Mouse (Mus musculus) bone marrow macrophage, adult 2 months (primary cell): Measurements from ENCODE around the gene Ccdc116. TPM values are rescaled to one million over a fixed set of nuclear protein-coding genes. Genes with fewer than 3 reads are reported as not detected.
"Not testable (repeated sequence)": the region's sequence is repeated elsewhere in the genome, so short reads cannot be mapped to it uniquely, and the experiment has no call there.

ENCODE experiments used
- H3K27ac ChIP-seq: 2 replicates; pipeline ENCODE4 v1.5.1; 2012; ENCODE audit warnings: low read depth, low read length; ENCODE audit not compliant: insufficient read depth
- H3K4me1 ChIP-seq: 2 replicates; pipeline ENCODE4 v1.6.1; 2012; ENCODE audit warnings: low read length; ENCODE audit not compliant: control insufficient read depth, insufficient read depth
- H3K4me3 ChIP-seq: 2 replicates; pipeline ENCODE4 v1.5.1; 2012; ENCODE audit warnings: mild to moderate bottlenecking, low read length, moderate library complexity; ENCODE audit not compliant: insufficient read depth
- CTCF ChIP-seq: IDR thresholded peaks from 2 replicates; pipeline ENCODE4 v1.5.1; 2012; ENCODE audit warnings: low read depth, mild to moderate bottlenecking, low read length, moderate library complexity
- POLR2A ChIP-seq: IDR thresholded peaks from 2 replicates; pipeline ENCODE4 v1.6.1; 2012; ENCODE audit warnings: mild to moderate bottlenecking, low read depth, low read length, borderline replicate concordance
- polyA plus RNA-seq: library from polyadenylated mRNA; stranded (reverse); fragments of >200 nt; gene quantifications from 2 replicates; pipeline ENCODE4 v1.2.4, GENCODE M21; 2012; ENCODE audit not compliant: missing spikeins, insufficient read depth, insufficient read length

Ccdc116 gene
- polyA plus RNA-seq, 1 experiment, result 0.31 TPM

GRCm38 (mm10) chr16:17167179-17167578, 20.1 kb upstream of the Ccdc116 start:
- Histone ChIP-seq H3K4me1 (no peaks in the 10 kb centered on the region), H3K27ac (no peak overlapping the region), H3K4me3 (no peak overlapping the region)
- TF ChIP-seq CTCF (no peak), POLR2A (no peak)

GRCm38 (mm10) chr16:17165478-17165877, 18.4 kb upstream of the Ccdc116 start:
- not testable (repeated sequence) for H3K4me1 ChIP-seq, H3K4me3 ChIP-seq, H3K27ac ChIP-seq

DNA sequence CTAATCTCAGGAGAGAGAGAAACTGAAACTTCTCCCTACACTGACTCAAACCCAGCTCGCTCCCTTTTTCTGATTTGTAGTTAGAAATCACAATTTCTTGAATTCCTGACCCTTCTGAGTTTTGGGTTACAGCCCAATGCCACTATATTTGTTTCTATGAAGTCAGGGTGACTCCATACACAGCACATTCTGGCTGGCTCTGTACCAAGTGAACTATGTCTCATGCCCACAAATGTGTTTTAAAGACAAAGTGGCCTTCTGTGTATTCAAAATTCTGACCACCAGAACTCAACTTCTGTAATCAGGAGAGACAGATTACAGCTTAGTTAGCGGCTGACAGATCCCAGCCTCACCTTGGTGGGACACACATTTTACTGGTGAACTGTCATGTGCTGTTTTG, 7.3 kb upstream of the Ccdc116 start:
- Histone ChIP-seq H3K4me1 (peaks cover 10% of the 10 kb centered on the region), H3K27ac (no peak overlapping the region), H3K4me3 (no peak overlapping the region)
- TF ChIP-seq POLR2A (no peak), CTCF (no peak)

DNA sequence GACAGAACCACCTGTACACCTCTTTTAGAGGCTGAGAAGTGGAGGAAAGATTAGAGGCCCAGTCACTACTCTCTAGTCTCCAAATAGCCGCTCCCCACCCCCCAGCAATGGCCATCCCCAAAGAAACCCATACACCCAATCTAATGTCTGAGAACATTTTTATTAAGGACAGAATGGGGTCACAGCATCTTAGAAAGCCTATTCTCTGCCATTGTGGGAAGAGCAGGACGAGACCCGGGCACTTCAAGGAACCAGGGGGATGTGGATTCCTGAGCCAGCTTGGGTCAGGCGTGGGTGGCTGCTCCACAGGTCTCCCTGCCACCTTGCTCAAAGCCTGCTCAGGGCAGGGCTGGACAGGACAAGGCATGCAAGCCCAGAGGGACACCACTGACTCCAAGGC, 4.8 kb upstream of the Ccdc116 start:
- H3K27ac ChIP-seq, result no peak overlapping the region
- TF ChIP-seq POLR2A (no peak), CTCF (no peak)
- H3K4me1 ChIP-seq, result peaks cover 13% of the 10 kb centered on the region
- H3K4me3 ChIP-seq, result no peak overlapping the region

GRCm38 (mm10) chr16:17150520-17151258, 3.7 kb upstream of the Ccdc116 start:
- Histone ChIP-seq H3K4me3 (no peak overlapping the region), H3K4me1 (peaks cover 13% of the 10 kb centered on the region), H3K27ac (no peak overlapping the region)
- TF ChIP-seq CTCF, result no peak
- TF ChIP-seq POLR2A, result no peak

DNA sequence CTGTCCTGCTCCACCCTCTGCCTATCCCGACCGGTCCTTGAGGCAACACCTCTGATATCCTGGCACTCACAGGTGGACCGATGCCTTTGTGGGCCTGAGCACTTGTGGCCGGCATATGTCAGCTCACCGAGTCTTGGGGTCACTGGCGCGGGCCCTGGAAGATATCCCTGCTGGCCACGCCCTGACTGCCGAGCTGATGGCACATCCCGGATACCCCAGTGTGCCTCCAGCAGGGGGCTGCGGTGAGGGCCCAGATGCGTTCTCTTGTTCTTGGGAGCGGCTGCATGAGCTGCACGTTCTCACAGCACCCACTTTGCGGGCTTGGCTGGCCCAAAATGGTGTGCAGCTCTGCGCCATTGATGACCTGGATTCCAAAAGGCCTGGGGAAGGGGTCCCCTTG, 1.1 kb upstream of the Ccdc116 start:
- Histone ChIP-seq H3K27ac (0 out of 2 replicates have a peak overlapping the region, but pooled peaks have one; percentile 8), H3K4me1 (peaks cover 13% of the 10 kb centered on the region), H3K4me3 (peak overlapping the region; percentile 73)
- TF ChIP-seq CTCF, result no peak
- TF ChIP-seq POLR2A, result no peak

GRCm38 (mm10) chr16:17147391-17147929, 431 bp upstream of the Ccdc116 start:
- peaks cover 13% of the 10 kb centered on the region for H3K4me1 ChIP-seq

DNA sequence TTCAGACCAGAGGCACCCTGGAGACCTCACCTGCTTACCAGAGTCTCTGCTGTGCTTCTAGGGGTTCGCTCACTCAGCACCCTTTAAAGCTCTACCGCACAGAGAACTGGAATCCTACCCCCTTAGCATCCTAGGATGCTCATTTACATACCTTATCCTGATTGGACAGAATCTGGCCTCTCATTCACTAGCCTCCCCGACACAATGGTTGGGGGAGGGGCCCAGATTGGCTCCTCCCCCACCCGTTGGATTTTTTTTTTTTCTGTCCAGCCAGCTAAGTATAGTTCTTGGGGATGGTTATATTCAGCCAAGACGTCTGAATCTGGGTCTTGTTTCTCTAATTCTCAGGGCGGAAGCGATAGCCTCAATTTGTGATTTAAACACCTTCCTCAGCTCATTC, 2.7 kb downstream of the Ccdc116 start, which contains the start of gene Ydjc:
TSS of gene Ydjc (plus strand) at position 283 of the 400 bp plus-strand sequence.
- Histone ChIP-seq H3K4me3 (no peak within 1 kb of the TSS), H3K27ac (no peak within 1 kb of the TSS), H3K4me1 (peaks cover 3% of the 10 kb centered on the region; the same call in 1 of the 2 replicates)
- TF ChIP-seq CTCF (no peak), POLR2A (no peak)

More at GRCm38 (mm10) chr16:17147391-17147929, 431 bp upstream of the Ccdc116 start:
- Histone ChIP-seq H3K4me3 (peak overlapping the region; percentile 73), H3K27ac (peak overlapping the region; percentile 10; the same call in 1 of the 2 replicates)
- TF ChIP-seq POLR2A (no peak), CTCF (no peak)

- TF ChIP-seq CTCF (no peak), POLR2A (no peak)
- no peak overlapping the region for H3K27ac ChIP-seq
- peaks cover 18% of the 10 kb centered on the region for H3K4me1 ChIP-seq
- H3K4me3 ChIP-seq, result no peak overlapping the region
These were observed 9.7 kb downstream of the Ccdc116 start for GRCm38 (mm10) chr16:17137355-17137754.

DNA sequence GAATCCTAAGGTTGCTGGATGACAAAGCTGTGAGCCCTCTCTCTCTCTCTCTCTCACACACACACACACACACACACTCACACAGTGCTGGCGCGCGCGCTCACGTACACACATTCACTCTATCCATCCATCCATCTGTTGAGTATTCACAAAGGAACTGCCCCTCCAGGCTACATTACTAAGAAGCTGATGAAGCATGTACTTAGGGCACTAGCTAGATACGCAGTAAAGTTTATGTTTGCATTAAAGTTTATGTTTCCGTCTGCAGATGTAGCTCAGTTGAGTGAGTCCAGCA, 14.2 kb downstream of the Ccdc116 start:
- no peak for TF ChIP-seq POLR2A
- TF ChIP-seq CTCF, result no peak
- Histone ChIP-seq H3K4me3 (peak overlapping the region; percentile 45), H3K27ac (peak overlapping the region; percentile 45), H3K4me1 (peaks cover 18% of the 10 kb centered on the region)
